Mouse (Mus musculus): ENCODE results near the gene Olfr867. TPM values are rescaled to one million over a fixed set of nuclear protein-coding genes. Genes with fewer than 3 reads are reported as not detected.

The Olfr867 gene
- total RNA-seq, 1 experiment, result not detected

GRCm38 (mm10) chr9:20070236-20070635, 12.9 kb upstream of the Olfr867 start:
- Histone ChIP-seq H3K4me1 (ENCODE audit: control insufficient read depth in 2 of 2, insufficient read depth in 2 of 2, low read length in 2 of 2, poor library complexity in 1 of 2) (peaks cover 0 to 3% of the 10 kb centered on the region in 2 experiments; a peak in 1 of 4 replicates), H3K9ac (ENCODE audit: insufficient read depth, low read depth, low read length, poor library complexity, severe bottlenecking) (no peak overlapping the region), H3K27ac (ENCODE audit: insufficient read depth, low read depth, low read length, poor library complexity, severe bottlenecking) (no peak overlapping the region; the same call in 1 of the 2 replicates), H3K4me3 (ENCODE audit: insufficient read depth in 1 of 2, low read depth in 1 of 2, low read length in 2 of 2, poor library complexity in 1 of 2, severe bottlenecking in 1 of 2) (no peak overlapping the region), H3K9me3 (ENCODE audit: control insufficient read depth, insufficient read depth, low read depth, low read length) (peaks cover 2% of the 10 kb centered on the region; the same call in 1 of the 2 replicates), H3K36me3 (ENCODE audit: control insufficient read depth, insufficient read depth, low read length, poor library complexity, severe bottlenecking) (no peaks in the 10 kb centered on the region)
- TF ChIP-seq HCFC1 (IDR thresholded peaks at IDR 0.05; ENCODE audit: borderline replicate concordance, insufficient read depth, low read length) (no peak), MAFK (IDR thresholded peaks at IDR 0.05; ENCODE audit: insufficient read depth, low read depth, low read length) (no peak), ZNF384 (IDR thresholded peaks at IDR 0.05; ENCODE audit: low read depth, low read length) (no peak), ZC3H11A (IDR thresholded peaks at IDR 0.05; ENCODE audit: borderline replicate concordance, low read depth, low read length) (no peak), CHD2 (IDR thresholded peaks at IDR 0.05; ENCODE audit: low read depth, low read length) (no peak)
- in situ Hi-C loops (cut with MboI; ENCODE audit: low sequenced_read_pairs in 2 of 2, unreplicated experiment in 2 of 2), result no loop called here
- peak; percentile 28 for DNase-seq (ENCODE audit: low read depth, low spot score)

- H3K9ac ChIP-seq (ENCODE audit: insufficient read depth, low read depth, low read length, poor library complexity, severe bottlenecking), result no peak overlapping the region
- H3K9me3 ChIP-seq (ENCODE audit: control insufficient read depth, insufficient read depth, low read depth, low read length), result no peaks in the 10 kb centered on the region
- TF ChIP-seq MAFK (IDR thresholded peaks at IDR 0.05; ENCODE audit: insufficient read depth, low read depth, low read length) (no peak), CHD2 (IDR thresholded peaks at IDR 0.05; ENCODE audit: low read depth, low read length) (no peak), HCFC1 (IDR thresholded peaks at IDR 0.05; ENCODE audit: borderline replicate concordance, insufficient read depth, low read length) (no peak), ZNF384 (IDR thresholded peaks at IDR 0.05; ENCODE audit: low read depth, low read length) (no peak), ZC3H11A (IDR thresholded peaks at IDR 0.05; ENCODE audit: borderline replicate concordance, low read depth, low read length) (no peak)
- no peaks in the 10 kb centered on the region for H3K36me3 ChIP-seq (ENCODE audit: control insufficient read depth, insufficient read depth, low read length, poor library complexity, severe bottlenecking)
- H3K4me1 ChIP-seq (ENCODE audit: control insufficient read depth in 2 of 2, insufficient read depth in 2 of 2, low read length in 2 of 2, poor library complexity in 1 of 2), result no peaks in the 10 kb centered on the region
- no peak for DNase-seq (ENCODE audit: low read depth, low spot score)
- no peak overlapping the region for H3K27ac ChIP-seq (ENCODE audit: insufficient read depth, low read depth, low read length, poor library complexity, severe bottlenecking)
- no peak overlapping the region for H3K4me3 ChIP-seq (ENCODE audit: insufficient read depth in 1 of 2, low read depth in 1 of 2, low read length in 2 of 2, poor library complexity in 1 of 2, severe bottlenecking in 1 of 2)
- in situ Hi-C loops (cut with MboI; ENCODE audit: low sequenced_read_pairs in 2 of 2, unreplicated experiment in 2 of 2), result no loop called here
Observed at GRCm38 (mm10) chr9:20047964-20048363, 9.4 kb downstream of the Olfr867 start.

GRCm38 (mm10) chr9:20027935-20028334, 29.4 kb downstream of the Olfr867 start, which contains the start of gene Olfr866:
Olfr866 (minus strand) TSS chr9:20028035.
- TF ChIP-seq ZNF384 (IDR thresholded peaks at IDR 0.05; ENCODE audit: low read depth, low read length), result no peak
- TF ChIP-seq ZC3H11A (IDR thresholded peaks at IDR 0.05; ENCODE audit: borderline replicate concordance, low read depth, low read length), result no peak
- TF ChIP-seq HCFC1 (IDR thresholded peaks at IDR 0.05; ENCODE audit: borderline replicate concordance, insufficient read depth, low read length), result no peak
- TF ChIP-seq MAFK (IDR thresholded peaks at IDR 0.05; ENCODE audit: insufficient read depth, low read depth, low read length), result no peak
- no peak for TF ChIP-seq CHD2 (IDR thresholded peaks at IDR 0.05; ENCODE audit: low read depth, low read length)

More at GRCm38 (mm10) chr9:20027935-20028334, 29.4 kb downstream of the Olfr867 start, which contains the start of gene Olfr866:
- Histone ChIP-seq H3K36me3 (ENCODE audit: control insufficient read depth, insufficient read depth, low read length, poor library complexity, severe bottlenecking) (no peaks in the 10 kb centered on the region), H3K9me3 (ENCODE audit: control insufficient read depth, insufficient read depth, low read depth, low read length) (no peaks in the 10 kb centered on the region), H3K4me1 (ENCODE audit: control insufficient read depth in 2 of 2, insufficient read depth in 2 of 2, low read length in 2 of 2, poor library complexity in 1 of 2) (no peaks in the 10 kb centered on the region), H3K27ac (ENCODE audit: insufficient read depth, low read depth, low read length, poor library complexity, severe bottlenecking) (no peak within 1 kb of the TSS), H3K4me3 (ENCODE audit: insufficient read depth in 1 of 2, low read depth in 1 of 2, low read length in 2 of 2, poor library complexity in 1 of 2, severe bottlenecking in 1 of 2) (no peak within 1 kb of the TSS), H3K9ac (ENCODE audit: insufficient read depth, low read depth, low read length, poor library complexity, severe bottlenecking) (no peak within 1 kb of the TSS)
- no peak for DNase-seq (ENCODE audit: low read depth, low spot score)
- in situ Hi-C loops (cut with MboI; ENCODE audit: low sequenced_read_pairs in 2 of 2, unreplicated experiment in 2 of 2), result no loop called here

Other genes with a start within 250 kb of the Olfr867 start
- gene Olfr860, start 207.8 kb downstream of the Olfr867 start, total RNA-seq (2012; rRNA removed), result not detected in 2 replicates
- not detected in 2 replicates for gene Olfr862, start 169.6 kb downstream of the Olfr867 start, total RNA-seq (2012; rRNA removed)
- 0.27 and 0.53 TPM in 2 replicates for gene Olfr77, start 140.7 kb downstream of the Olfr867 start, total RNA-seq (2012; rRNA removed)
- not detected in 2 replicates for gene Olfr866, start 29.5 kb downstream of the Olfr867 start, total RNA-seq (2012; rRNA removed)
- not detected in 2 replicates for gene Olfr868, start 41.1 kb upstream of the Olfr867 start, total RNA-seq (2012; rRNA removed)
- not detected in 2 replicates for gene Olfr869, start 71.4 kb upstream of the Olfr867 start, total RNA-seq (2012; rRNA removed)
- gene Olfr870, start 116.5 kb upstream of the Olfr867 start, total RNA-seq (2012; rRNA removed), result not detected in 2 replicates
- not detected in 2 replicates for gene Olfr871, start 154.6 kb upstream of the Olfr867 start, total RNA-seq (2012; rRNA removed)
- gene Olfr872, start 179.6 kb upstream of the Olfr867 start, total RNA-seq (2012; rRNA removed), result not detected in 2 replicates
- not detected in 2 replicates for gene Olfr39, start 224.8 kb upstream of the Olfr867 start, total RNA-seq (2012; rRNA removed)
- gene Olfr873, start 241.0 kb upstream of the Olfr867 start, total RNA-seq (2012; rRNA removed), result not detected in 2 replicates

Data from ES-E14 (cell line).